29 mouse cellular contexts compared by ENCODE assay signal in the genomic region with DNA sequence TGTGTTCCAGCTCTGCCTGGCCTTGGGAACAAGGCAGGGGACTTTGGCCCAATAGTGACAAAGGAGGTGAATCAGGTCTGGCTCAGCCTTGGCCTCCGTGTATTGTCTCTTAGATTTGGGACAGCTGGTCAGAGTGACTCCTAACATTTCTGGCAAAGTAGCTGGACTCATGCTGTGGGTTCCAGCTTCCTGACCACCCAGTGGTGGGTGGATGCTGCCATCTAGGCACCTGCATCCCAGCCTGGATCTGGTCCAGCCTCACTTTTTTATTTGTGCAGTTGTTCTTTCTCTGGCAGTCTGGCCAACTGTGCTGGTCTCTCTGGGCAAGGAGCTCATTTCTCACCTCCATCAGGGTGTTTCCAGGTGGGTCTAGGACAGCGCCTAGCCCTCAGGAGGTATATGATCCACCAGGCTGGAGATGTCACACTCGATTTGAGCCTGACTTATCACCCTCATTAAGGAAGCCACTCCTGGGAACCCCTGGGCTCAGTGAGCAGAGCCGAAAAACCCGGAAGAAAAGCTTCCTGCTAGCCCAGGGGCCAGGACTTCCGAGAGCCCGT.
DNase-seq lines count a peak whose midpoint lies in the region; ATAC-seq and TF ChIP-seq lines count a peak whose summit lies in the region.
"Had no signal": no experiment of that assay in that cellular context is flagged by ENCODE, and none has a peak within 500 bp of the region (broad histone marks: within the 10 kb centered on the region; RNA-seq: fewer than 3 reads in every experiment).

No protein-coding gene starts in this region.

- TF ChIP-seq CTCF in forebrain, postnatal 0 days (IDR thresholded peaks at IDR 0.05; ENCODE audit: low read depth), result no peak

- H3K27ac ChIP-seq in forebrain, embryonic 11.5 days (ENCODE audit: low read depth, low read length), result no peak overlapping the region
- H3K27ac ChIP-seq in forebrain, postnatal 0 days (ENCODE audit: low read depth, low read length), result no peak overlapping the region
- no peak overlapping the region for H3K27ac ChIP-seq in liver, embryonic 12.5 days
- H3K27ac ChIP-seq: heart, adult 2 months; heart, embryonic 13.5 days; hindbrain, embryonic 10.5 days; intestine, embryonic 15.5 days; layer of hippocampus, adult 2 months; left cerebral cortex, adult 2 months; liver, embryonic 15.5 days; lung, embryonic 15.5 days; midbrain, embryonic 12.5 days; stomach, embryonic 15.5 days had no signal

- H3K9me3 ChIP-seq in forebrain, embryonic 11.5 days (ENCODE audit: control insufficient read depth, low read length), result no peaks in the 10 kb centered on the region
- no peaks in the 10 kb centered on the region for H3K9me3 ChIP-seq in forebrain, postnatal 0 days (ENCODE audit: low read length)
- H3K9me3 ChIP-seq in liver, embryonic 12.5 days (replicated peaks), result no peaks in the 10 kb centered on the region
- H3K9me3 ChIP-seq: heart, embryonic 13.5 days; intestine, embryonic 15.5 days; liver, embryonic 15.5 days; lung, embryonic 15.5 days; stomach, embryonic 15.5 days had no signal

- H3K9ac ChIP-seq in forebrain, embryonic 11.5 days (ENCODE audit: low read length), result no peak overlapping the region
- H3K9ac ChIP-seq in forebrain, postnatal 0 days, result no peak overlapping the region
- H3K9ac ChIP-seq in liver, embryonic 12.5 days, result no peak overlapping the region
- H3K9ac ChIP-seq: heart, embryonic 13.5 days; intestine, embryonic 15.5 days; liver, embryonic 15.5 days; lung, embryonic 15.5 days; midbrain, embryonic 12.5 days; stomach, embryonic 15.5 days had no signal

- H3K4me3 ChIP-seq in forebrain, embryonic 11.5 days (ENCODE audit: low read depth, low read length), result no peak overlapping the region
- no peak overlapping the region for H3K4me3 ChIP-seq in forebrain, postnatal 0 days (ENCODE audit: low read depth, low read length)
- H3K4me3 ChIP-seq in liver, embryonic 12.5 days, result no peak overlapping the region
- H3K4me3 ChIP-seq: heart, adult 2 months; heart, embryonic 13.5 days; hindbrain, embryonic 10.5 days; intestine, embryonic 15.5 days; layer of hippocampus, adult 2 months; left cerebral cortex, adult 2 months; liver, embryonic 15.5 days; lung, embryonic 15.5 days; midbrain, embryonic 12.5 days; stomach, embryonic 15.5 days had no signal

- ATAC-seq in forebrain, embryonic 11.5 days (replicated peaks; ENCODE audit: low FRiP score), result no peak
- no peak for ATAC-seq in forebrain, postnatal 0 days
- ATAC-seq in liver, embryonic 12.5 days, result no peak
- no peak; the same call in 1 of the 2 replicates for ATAC-seq in cerebellum, adult (ENCODE audit: insufficient number of reproducible peaks, low FRiP score, low TSS enrichment)
- ATAC-seq: activated CD4-positive, CD25-positive, alpha-beta regulatory T cell, adult 4 months; CD4-positive, CD25-positive, alpha-beta regulatory T cell, adult 4 months; forebrain, embryonic 14.5 days; hindbrain, embryonic 16.5 days; intestine, embryonic 15.5 days had no signal

- H3K4me2 ChIP-seq in forebrain, embryonic 11.5 days (ENCODE audit: low read depth, low read length, severe bottlenecking), result no peak overlapping the region
- H3K4me2 ChIP-seq in forebrain, postnatal 0 days (ENCODE audit: low read depth), result no peak overlapping the region
- no peak overlapping the region for H3K4me2 ChIP-seq in liver, embryonic 12.5 days
- H3K4me2 ChIP-seq: heart, embryonic 13.5 days; intestine, embryonic 15.5 days; liver, embryonic 15.5 days; lung, embryonic 15.5 days; midbrain, embryonic 12.5 days; stomach, embryonic 15.5 days had no signal

- WGBS in forebrain, embryonic 11.5 days, result 82% methylated on average over 7 of the region's 7 CpGs
- 86% methylated on average over 7 of the region's 7 CpGs for WGBS in forebrain, postnatal 0 days
- WGBS in liver, embryonic 12.5 days (ENCODE audit: insufficient replicate concordance), result 56% methylated on average over 7 of the region's 7 CpGs

- H3K36me3 ChIP-seq in forebrain, embryonic 11.5 days (ENCODE audit: control insufficient read depth, insufficient read depth, low read length), result no peaks in the 10 kb centered on the region
- H3K36me3 ChIP-seq in forebrain, postnatal 0 days (ENCODE audit: insufficient read depth), result no peaks in the 10 kb centered on the region
- H3K36me3 ChIP-seq in liver, embryonic 12.5 days, result no peaks in the 10 kb centered on the region
- H3K36me3 ChIP-seq: heart, embryonic 13.5 days; hindbrain, embryonic 10.5 days; intestine, embryonic 15.5 days; liver, embryonic 15.5 days; lung, embryonic 15.5 days; midbrain, embryonic 12.5 days; stomach, embryonic 15.5 days had no signal

- peaks cover 10% of the 10 kb centered on the region; the same call in 1 of the 2 replicates for H3K4me1 ChIP-seq in forebrain, embryonic 11.5 days (replicated peaks; ENCODE audit: control insufficient read depth, insufficient read depth, low read length)
- H3K4me1 ChIP-seq in forebrain, postnatal 0 days (ENCODE audit: insufficient read depth), result peaks cover 13% of the 10 kb centered on the region; the same call in 1 of the 2 replicates
- peaks cover 22% of the 10 kb centered on the region for H3K4me1 ChIP-seq in liver, embryonic 12.5 days
- H3K4me1 ChIP-seq: intestine, embryonic 15.5 days had no signal

- peak; percentile 30 for DNase-seq in forebrain, embryonic 11.5 days (ENCODE audit: low spot score)
- DNase-seq in forebrain, postnatal 0 days, result no peak
- peak; percentile 2 for DNase-seq in liver
- peak; percentile 3 for DNase-seq in thymus, postnatal 4 days
- no peak for DNase-seq in thymus, adult 18-20 months
- DNase-seq: cerebellum, adult 9-10 months; cerebellum, postnatal 36 days; gastrocnemius, postnatal 25 days; heart, postnatal 10 days; kidney, adult 2 months; right cerebral cortex, postnatal 25 days; thymus, adult 2 months; thymus, postnatal 36 days had no signal

- H3K27me3 ChIP-seq in forebrain, embryonic 11.5 days (ENCODE audit: control insufficient read depth, insufficient read depth, low read length), result no peaks in the 10 kb centered on the region
- no peaks in the 10 kb centered on the region for H3K27me3 ChIP-seq in forebrain, postnatal 0 days (ENCODE audit: insufficient read depth, low read length)
- no peaks in the 10 kb centered on the region for H3K27me3 ChIP-seq in liver, embryonic 12.5 days (replicated peaks)
- H3K27me3 ChIP-seq: heart, embryonic 13.5 days; intestine, embryonic 15.5 days; liver, embryonic 15.5 days; lung, embryonic 15.5 days; midbrain, embryonic 12.5 days; stomach, embryonic 15.5 days had no signal

Comparison
In these comparisons a context has a peak if more than half of its experiments do, and no peak if none do; other contexts are left out.
1. DNase-seq: peak in forebrain, embryonic 11.5 days (single experiment), liver (single experiment) and thymus, postnatal 4 days (single experiment); none in forebrain, postnatal 0 days (single experiment) and thymus, adult 18-20 months (0 of 2).